Mouse (Mus musculus): ENCODE data around the gene U2af1l4. TPM values are rescaled to one million over a fixed set of nuclear protein-coding genes. Genes with fewer than 3 reads are reported as not detected.

U2af1l4 gene
- polyA plus RNA-seq, 1 experiment from 2014 or later = 87.6 TPM

GRCm38 (mm10) chr7:30557901-30558514, 5.1 kb upstream of the U2af1l4 start:
- Histone ChIP-seq H3K9ac (ENCODE audit: low read depth, low read length) (0 out of 2 replicates have a peak overlapping the region, but pooled peaks have one; percentile 78), H3K4me2 (peak overlapping the region; percentile 97), H3K4me1 (ENCODE audit: control insufficient read depth, insufficient read depth, low read length) (peaks cover 19% of the 10 kb centered on the region), H3K4me3 (ENCODE audit: low read depth, low read length) (peak overlapping the region; percentile 64; the same call in 1 of the 2 replicates), H3K9me3 (replicated peaks; ENCODE audit: control insufficient read depth, low read length) (no peaks in the 10 kb centered on the region), H3K27me3 (ENCODE audit: control insufficient read depth, insufficient read depth, low read length) (no peaks in the 10 kb centered on the region), H3K27ac (ENCODE audit: low read depth, low read length) (no peak overlapping the region), H3K36me3 (ENCODE audit: control insufficient read depth, insufficient read depth, low read length) (peaks cover 19% of the 10 kb centered on the region)
- WGBS (ENCODE audit: insufficient replicate concordance) = 86% methylated on average over 13 of the region's 13 CpGs
- no peak for ATAC-seq (replicated peaks; ENCODE audit: insufficient number of reproducible peaks, low FRiP score, low TSS enrichment)

GRCm38 (mm10) chr7:30558656-30559442, 4.3 kb upstream of the U2af1l4 start:
- Histone ChIP-seq H3K9me3 (replicated peaks; ENCODE audit: control insufficient read depth, low read length) (no peaks in the 10 kb centered on the region), H3K36me3 (ENCODE audit: control insufficient read depth, insufficient read depth, low read length) (peaks cover 19% of the 10 kb centered on the region), H3K27me3 (ENCODE audit: control insufficient read depth, insufficient read depth, low read length) (no peaks in the 10 kb centered on the region), H3K9ac (ENCODE audit: low read depth, low read length) (peak overlapping the region; percentile 78), H3K27ac (ENCODE audit: low read depth, low read length) (peak overlapping the region; percentile 1; the same call in 1 of the 2 replicates), H3K4me3 (ENCODE audit: low read depth, low read length) (peak overlapping the region; percentile 64), H3K4me2 (peak overlapping the region; percentile 97), H3K4me1 (ENCODE audit: control insufficient read depth, insufficient read depth, low read length) (peaks cover 13% of the 10 kb centered on the region)
- WGBS (ENCODE audit: insufficient replicate concordance) = 15% methylated on average over 12 of the region's 12 CpGs
- no peak for ATAC-seq (replicated peaks; ENCODE audit: insufficient number of reproducible peaks, low FRiP score, low TSS enrichment)

GRCm38 (mm10) chr7:30559443-30559954, 3.6 kb upstream of the U2af1l4 start, which contains the start of gene Lin37:
Gene Lin37, minus strand, starts transcription at chr7:30559838.
- ATAC-seq (replicated peaks; ENCODE audit: insufficient number of reproducible peaks, low FRiP score, low TSS enrichment) = peak; percentile 84
- peaks cover 17% of the 10 kb centered on the region for H3K4me1 ChIP-seq (ENCODE audit: control insufficient read depth, insufficient read depth, low read length)
- no peaks in the 10 kb centered on the region for H3K9me3 ChIP-seq (replicated peaks; ENCODE audit: control insufficient read depth, low read length)
- no peaks in the 10 kb centered on the region for H3K27me3 ChIP-seq (ENCODE audit: control insufficient read depth, insufficient read depth, low read length)
- peak within 1 kb of the TSS; percentile 78 for H3K9ac ChIP-seq (ENCODE audit: low read depth, low read length)
- peaks cover 19% of the 10 kb centered on the region for H3K36me3 ChIP-seq (ENCODE audit: control insufficient read depth, insufficient read depth, low read length)
- H3K4me3 ChIP-seq (ENCODE audit: low read depth, low read length) = peak within 1 kb of the TSS; percentile 64
- WGBS (ENCODE audit: insufficient replicate concordance) = 0% methylated on average over 20 of the region's 20 CpGs
- peak within 1 kb of the TSS; percentile 97 for H3K4me2 ChIP-seq
- peak within 1 kb of the TSS; percentile 1; the same call in 1 of the 2 replicates for H3K27ac ChIP-seq (ENCODE audit: low read depth, low read length)

GRCm38 (mm10) chr7:30560296-30560695, 2.8 kb upstream of the U2af1l4 start:
- peaks cover 17% of the 10 kb centered on the region for H3K4me1 ChIP-seq (ENCODE audit: control insufficient read depth, insufficient read depth, low read length)
- 63% methylated on average over 2 of the region's 2 CpGs for WGBS (ENCODE audit: insufficient replicate concordance)
- peaks cover 12% of the 10 kb centered on the region for H3K36me3 ChIP-seq (ENCODE audit: control insufficient read depth, insufficient read depth, low read length)
- H3K4me2 ChIP-seq = peak overlapping the region; percentile 97
- no peaks in the 10 kb centered on the region for H3K9me3 ChIP-seq (replicated peaks; ENCODE audit: control insufficient read depth, low read length)
- H3K4me3 ChIP-seq (ENCODE audit: low read depth, low read length) = 0 out of 2 replicates have a peak overlapping the region, but pooled peaks have one; percentile 64
- H3K27me3 ChIP-seq (ENCODE audit: control insufficient read depth, insufficient read depth, low read length) = no peaks in the 10 kb centered on the region
- no peak for ATAC-seq (replicated peaks; ENCODE audit: insufficient number of reproducible peaks, low FRiP score, low TSS enrichment)
- H3K9ac ChIP-seq (ENCODE audit: low read depth, low read length) = no peak overlapping the region; the same call in 1 of the 2 replicates
- H3K27ac ChIP-seq (ENCODE audit: low read depth, low read length) = no peak overlapping the region

- Histone ChIP-seq H3K4me1 (ENCODE audit: control insufficient read depth, insufficient read depth, low read length) (peaks cover 17% of the 10 kb centered on the region), H3K27ac (ENCODE audit: low read depth, low read length) (peak overlapping the region; percentile 98), H3K4me3 (ENCODE audit: low read depth, low read length) (peak overlapping the region; percentile 79), H3K4me2 (peak overlapping the region; percentile 84), H3K9ac (ENCODE audit: low read depth, low read length) (peak overlapping the region; percentile 75), H3K9me3 (replicated peaks; ENCODE audit: control insufficient read depth, low read length) (no peaks in the 10 kb centered on the region), H3K27me3 (ENCODE audit: control insufficient read depth, insufficient read depth, low read length) (no peaks in the 10 kb centered on the region), H3K36me3 (ENCODE audit: control insufficient read depth, insufficient read depth, low read length) (no peaks in the 10 kb centered on the region; the same call in 1 of the 2 replicates)
- no peak for ATAC-seq (replicated peaks; ENCODE audit: insufficient number of reproducible peaks, low FRiP score, low TSS enrichment)
- WGBS (ENCODE audit: insufficient replicate concordance) = 2% methylated on average over 27 of the region's 27 CpGs
Measured at GRCm38 (mm10) chr7:30562526-30563116, 480 bp upstream of the U2af1l4 start.

- Histone ChIP-seq H3K4me2 (peak overlapping the region; percentile 84), H3K4me3 (ENCODE audit: low read depth, low read length) (peak overlapping the region; percentile 79), H3K36me3 (ENCODE audit: control insufficient read depth, insufficient read depth, low read length) (peaks cover 1% of the 10 kb centered on the region; the same call in 1 of the 2 replicates), H3K27me3 (ENCODE audit: control insufficient read depth, insufficient read depth, low read length) (no peaks in the 10 kb centered on the region), H3K4me1 (ENCODE audit: control insufficient read depth, insufficient read depth, low read length) (peaks cover 7% of the 10 kb centered on the region; the same call in 1 of the 2 replicates), H3K9ac (ENCODE audit: low read depth, low read length) (peak overlapping the region; percentile 92), H3K9me3 (replicated peaks; ENCODE audit: control insufficient read depth, low read length) (no peaks in the 10 kb centered on the region), H3K27ac (ENCODE audit: low read depth, low read length) (no peak overlapping the region)
- ATAC-seq (replicated peaks; ENCODE audit: insufficient number of reproducible peaks, low FRiP score, low TSS enrichment) = 0 out of 2 replicates have a peak, but pooled peaks have one; percentile 3
- WGBS (ENCODE audit: insufficient replicate concordance) = 31% methylated on average over 6 of the region's 6 CpGs
Measured at GRCm38 (mm10) chr7:30563906-30564280, 792 bp downstream of the U2af1l4 start.

- no peaks in the 10 kb centered on the region for H3K9me3 ChIP-seq (replicated peaks; ENCODE audit: control insufficient read depth, low read length)
- H3K4me1 ChIP-seq (ENCODE audit: control insufficient read depth, insufficient read depth, low read length) = peaks cover 5% of the 10 kb centered on the region; the same call in 1 of the 2 replicates
- peak within 1 kb of the TSS; percentile 84 for H3K4me2 ChIP-seq
- ATAC-seq (replicated peaks; ENCODE audit: insufficient number of reproducible peaks, low FRiP score, low TSS enrichment) = no peak
- H3K9ac ChIP-seq (ENCODE audit: low read depth, low read length) = no peak within 1 kb of the TSS
- no peak within 1 kb of the TSS for H3K27ac ChIP-seq (ENCODE audit: low read depth, low read length)
- no peaks in the 10 kb centered on the region for H3K27me3 ChIP-seq (ENCODE audit: control insufficient read depth, insufficient read depth, low read length)
- H3K4me3 ChIP-seq (ENCODE audit: low read depth, low read length) = peak within 1 kb of the TSS; percentile 79; the same call in 1 of the 2 replicates
- WGBS (ENCODE audit: insufficient replicate concordance) = 92% methylated on average over 12 of the region's 12 CpGs
- peaks cover 13% of the 10 kb centered on the region for H3K36me3 ChIP-seq (ENCODE audit: control insufficient read depth, insufficient read depth, low read length)
Measured at GRCm38 (mm10) chr7:30564970-30565571, 2.0 kb downstream of the U2af1l4 start, which contains the start of gene Igflr1. Gene Igflr1, plus strand, starts transcription at chr7:30565427.

GRCm38 (mm10) chr7:30566033-30566432, 2.9 kb downstream of the U2af1l4 start:
- no peak overlapping the region for H3K9ac ChIP-seq (ENCODE audit: low read depth, low read length)
- H3K9me3 ChIP-seq (replicated peaks; ENCODE audit: control insufficient read depth, low read length) = no peaks in the 10 kb centered on the region
- H3K4me3 ChIP-seq (ENCODE audit: low read depth, low read length) = no peak overlapping the region
- no peak for ATAC-seq (replicated peaks; ENCODE audit: insufficient number of reproducible peaks, low FRiP score, low TSS enrichment)
- H3K36me3 ChIP-seq (ENCODE audit: control insufficient read depth, insufficient read depth, low read length) = peaks cover 19% of the 10 kb centered on the region
- no peaks in the 10 kb centered on the region for H3K27me3 ChIP-seq (ENCODE audit: control insufficient read depth, insufficient read depth, low read length)
- no peak overlapping the region for H3K4me2 ChIP-seq
- H3K27ac ChIP-seq (ENCODE audit: low read depth, low read length) = no peak overlapping the region
- 85% methylated on average over 9 of the region's 9 CpGs for WGBS (ENCODE audit: insufficient replicate concordance)
- H3K4me1 ChIP-seq (ENCODE audit: control insufficient read depth, insufficient read depth, low read length) = peaks cover 5% of the 10 kb centered on the region; the same call in 1 of the 2 replicates

Measured in heart, embryonic 11.5 days (tissue).